Mouse (Mus musculus): ENCODE measurements around the gene Duox2. TPM values are rescaled to one million over a fixed set of nuclear protein-coding genes. Genes with fewer than 3 reads are reported as not detected.

The Duox2 gene
- polyA plus RNA-seq, 2 experiments = 0.08 to 0.16 TPM

- Histone ChIP-seq H3K9ac (ENCODE audit: low read depth, low read length, severe bottlenecking) (no peak overlapping the region), H3K4me1 (ENCODE audit: control insufficient read depth, insufficient read depth, low read length) (no peaks in the 10 kb centered on the region; the same call in 1 of the 2 replicates), H3K27me3 (ENCODE audit: control insufficient read depth, insufficient read depth, low read length) (no peaks in the 10 kb centered on the region), H3K4me3 (replicated peaks; ENCODE audit: low read length) (no peak overlapping the region), H3K9me3 (ENCODE audit: control insufficient read depth, low read length) (no peaks in the 10 kb centered on the region), H3K27ac (replicated peaks; ENCODE audit: low read depth, low read length) (no peak overlapping the region), H3K36me3 (ENCODE audit: control insufficient read depth, insufficient read depth, low read length) (no peaks in the 10 kb centered on the region), H3K4me2 (replicated peaks; ENCODE audit: low read depth, low read length, severe bottlenecking) (no peak overlapping the region)
- ATAC-seq (ENCODE audit: low FRiP score, low read depth) = no peak
- no peak for TF ChIP-seq POLR2A (IDR thresholded peaks at IDR 0.05; ENCODE audit: borderline replicate concordance, extremely low read depth, insufficient read depth, insufficient read length)
- no peak for DNase-seq (ENCODE audit: low spot score)
- WGBS = 57% methylated on average over 5 of the region's 5 CpGs
These were observed 64.9 kb downstream of the Duox2 start for GRCm38 (mm10) chr2:122233341-122233740.

- Histone ChIP-seq H3K9ac (ENCODE audit: low read depth, low read length, severe bottlenecking) (no peak overlapping the region), H3K36me3 (ENCODE audit: control insufficient read depth, insufficient read depth, low read length) (no peaks in the 10 kb centered on the region), H3K27ac (replicated peaks; ENCODE audit: low read depth, low read length) (no peak overlapping the region), H3K27me3 (ENCODE audit: control insufficient read depth, insufficient read depth, low read length) (no peaks in the 10 kb centered on the region), H3K4me2 (replicated peaks; ENCODE audit: low read depth, low read length, severe bottlenecking) (no peak overlapping the region), H3K4me3 (replicated peaks; ENCODE audit: low read length) (no peak overlapping the region), H3K4me1 (ENCODE audit: control insufficient read depth, insufficient read depth, low read length) (no peaks in the 10 kb centered on the region; the same call in 1 of the 2 replicates), H3K9me3 (ENCODE audit: control insufficient read depth, low read length) (no peaks in the 10 kb centered on the region)
- DNase-seq (ENCODE audit: low spot score) (no peak), ATAC-seq (ENCODE audit: low FRiP score, low read depth) (no peak)
- no peak for TF ChIP-seq POLR2A (IDR thresholded peaks at IDR 0.05; ENCODE audit: borderline replicate concordance, extremely low read depth, insufficient read depth, insufficient read length)
- 88% methylated on average over 9 of the region's 9 CpGs for WGBS
These were observed 66.6 kb downstream of the Duox2 start for GRCm38 (mm10) chr2:122231616-122232015.

- Histone ChIP-seq H3K9ac (ENCODE audit: low read depth, low read length, severe bottlenecking) (no peak overlapping the region), H3K36me3 (ENCODE audit: control insufficient read depth, insufficient read depth, low read length) (no peaks in the 10 kb centered on the region), H3K4me1 (ENCODE audit: control insufficient read depth, insufficient read depth, low read length) (no peaks in the 10 kb centered on the region; the same call in 1 of the 2 replicates), H3K9me3 (ENCODE audit: control insufficient read depth, low read length) (no peaks in the 10 kb centered on the region), H3K27me3 (ENCODE audit: control insufficient read depth, insufficient read depth, low read length) (no peaks in the 10 kb centered on the region), H3K4me3 (replicated peaks; ENCODE audit: low read length) (no peak overlapping the region), H3K27ac (replicated peaks; ENCODE audit: low read depth, low read length) (no peak overlapping the region), H3K4me2 (replicated peaks; ENCODE audit: low read depth, low read length, severe bottlenecking) (no peak overlapping the region)
- TF ChIP-seq POLR2A (IDR thresholded peaks at IDR 0.05; ENCODE audit: borderline replicate concordance, extremely low read depth, insufficient read depth, insufficient read length) = no peak
- 71% methylated on average over 6 of the region's 6 CpGs for WGBS
- no peak for ATAC-seq (ENCODE audit: low FRiP score, low read depth)
- DNase-seq (ENCODE audit: low spot score) = no peak
These were observed 67.9 kb downstream of the Duox2 start for GRCm38 (mm10) chr2:122230395-122230794.

Other genes with a start within 250 kb of the Duox2 start
- gene Spg11, start 180.1 kb downstream of the Duox2 start, polyA plus RNA-seq (2012; rRNA removed) = 11.4 and 13.6 TPM in 2 replicates
- 8.7 and 10.5 TPM in 2 replicates for gene Spg11, start 180.1 kb downstream of the Duox2 start, polyA plus RNA-seq (2014; fragmentation: Nextera tagmentation; extraction: Ambion mirVana)
- 125 and 145 TPM in 2 replicates for gene B2m, start 150.8 kb downstream of the Duox2 start, polyA plus RNA-seq (2012; rRNA removed)
- 298 and 308 TPM in 2 replicates for gene B2m, start 150.8 kb downstream of the Duox2 start, polyA plus RNA-seq (2014; fragmentation: Nextera tagmentation; extraction: Ambion mirVana)
- gene Trim69, start 137.7 kb downstream of the Duox2 start, polyA plus RNA-seq (2012; rRNA removed) = 0.08 and 0.17 TPM in 2 replicates
- gene Trim69, start 137.7 kb downstream of the Duox2 start, polyA plus RNA-seq (2014; fragmentation: Nextera tagmentation; extraction: Ambion mirVana) = not detected in 2 replicates
- gene Patl2, start 112.3 kb downstream of the Duox2 start, polyA plus RNA-seq (2012; rRNA removed) = 0.03 and 0.04 TPM in 2 replicates
- gene Patl2, start 112.3 kb downstream of the Duox2 start, polyA plus RNA-seq (2014; fragmentation: Nextera tagmentation; extraction: Ambion mirVana) = 0.17 TPM in 1 of 2 replicates, not detected in the other
- not detected in 2 replicates for gene Terb2, start 112.2 kb downstream of the Duox2 start, polyA plus RNA-seq (2012; rRNA removed)
- gene Terb2, start 112.2 kb downstream of the Duox2 start, polyA plus RNA-seq (2014; fragmentation: Nextera tagmentation; extraction: Ambion mirVana) = not detected in 2 replicates
- gene Sord, start 63.7 kb downstream of the Duox2 start, polyA plus RNA-seq (2012; rRNA removed) = 14.8 and 17.6 TPM in 2 replicates
- gene Sord, start 63.7 kb downstream of the Duox2 start, polyA plus RNA-seq (2014; fragmentation: Nextera tagmentation; extraction: Ambion mirVana) = 30.8 and 38.9 TPM in 2 replicates
- 0.41 and 0.61 TPM in 2 replicates for gene Duoxa2, start 451 bp upstream of the Duox2 start, polyA plus RNA-seq (2012; rRNA removed)
- gene Duoxa2, start 451 bp upstream of the Duox2 start, polyA plus RNA-seq (2014; fragmentation: Nextera tagmentation; extraction: Ambion mirVana) = 0.18 and 0.72 TPM in 2 replicates
- gene Duoxa1, start 15.3 kb upstream of the Duox2 start, polyA plus RNA-seq (2012; rRNA removed) = 6.9 and 9.1 TPM in 2 replicates
- 7.9 and 10.3 TPM in 2 replicates for gene Duoxa1, start 15.3 kb upstream of the Duox2 start, polyA plus RNA-seq (2014; fragmentation: Nextera tagmentation; extraction: Ambion mirVana)
- 1.2 and 1.5 TPM in 2 replicates for gene Duox1, start 17.2 kb upstream of the Duox2 start, polyA plus RNA-seq (2012; rRNA removed)
- 1.2 and 1.6 TPM in 2 replicates for gene Duox1, start 17.2 kb upstream of the Duox2 start, polyA plus RNA-seq (2014; fragmentation: Nextera tagmentation; extraction: Ambion mirVana)
- gene Shf, start 70.7 kb upstream of the Duox2 start, polyA plus RNA-seq (2012; rRNA removed) = 34.1 and 34.2 TPM in 2 replicates
- gene Shf, start 70.7 kb upstream of the Duox2 start, polyA plus RNA-seq (2014; fragmentation: Nextera tagmentation; extraction: Ambion mirVana) = 6.5 and 7.8 TPM in 2 replicates
- 1.0 and 1.4 TPM in 2 replicates for gene Slc28a2, start 128.0 kb upstream of the Duox2 start, polyA plus RNA-seq (2012; rRNA removed)
- gene Slc28a2, start 128.0 kb upstream of the Duox2 start, polyA plus RNA-seq (2014; fragmentation: Nextera tagmentation; extraction: Ambion mirVana) = 0.50 and 0.78 TPM in 2 replicates
- gene Gm14085, start 186.5 kb upstream of the Duox2 start, polyA plus RNA-seq (2012; rRNA removed) = not detected in 2 replicates
- gene Gm14085, start 186.5 kb upstream of the Duox2 start, polyA plus RNA-seq (2014; fragmentation: Nextera tagmentation; extraction: Ambion mirVana) = not detected in 2 replicates